Mouse (Mus musculus) heart, embryonic 12.5 days (tissue): Measurements from ENCODE around the gene Vamp8. TPM values are rescaled to one million over a fixed set of nuclear protein-coding genes. Genes with fewer than 3 reads are reported as not detected.
A peak's percentile ranks its signal among the peaks of the same experiment; 100 is the strongest.

Experiments
- ATAC-seq: fragments of 200-750 bp; cut with Nextera tagmentation; 2 replicates; pipeline ENCODE4 v1.8.0; 2017; ENCODE audit warnings: moderate TSS enrichment, moderate library complexity; ENCODE audit not compliant: insufficient number of reproducible peaks, low FRiP score
- H3K27ac ChIP-seq: fragments of 300-500 bp; sonication (generic); 2 replicates; pipeline ENCODE4 v1.5.1; 2016; ENCODE audit warnings: mild to moderate bottlenecking, moderate library complexity; ENCODE audit not compliant: poor library complexity, severe bottlenecking
- H3K27me3 ChIP-seq: fragments of 300-500 bp; sonication (generic); replicated peaks from 2 replicates; pipeline ENCODE4 v1.6.1; 2016; ENCODE audit warnings: mild to moderate bottlenecking, moderate library complexity
- H3K36me3 ChIP-seq: fragments of 300-500 bp; sonication (generic); 2 replicates; pipeline ENCODE4 v1.6.1; 2016; ENCODE audit warnings: mild to moderate bottlenecking, moderate library complexity
- H3K4me1 ChIP-seq: fragments of 300-500 bp; sonication (generic); replicated peaks from 2 replicates; pipeline ENCODE4 v1.6.1; 2016; ENCODE audit warnings: mild to moderate bottlenecking
- H3K4me2 ChIP-seq: fragments of 300-500 bp; sonication (generic); 2 replicates; pipeline ENCODE4 v1.6.1; 2016; ENCODE audit warnings: mild to moderate bottlenecking, moderate library complexity
- H3K4me3 ChIP-seq: fragments of 300-500 bp; sonication (generic); 2 replicates; pipeline ENCODE4 v1.5.1; 2016; ENCODE audit warnings: mild to moderate bottlenecking
- H3K9ac ChIP-seq: fragments of 300-500 bp; sonication (generic); 2 replicates; pipeline ENCODE4 v1.6.1; 2016; ENCODE audit warnings: mild to moderate bottlenecking, moderate library complexity
- H3K9me3 ChIP-seq: fragments of 300-500 bp; sonication (generic); replicated peaks from 2 replicates; pipeline ENCODE4 v1.6.1; 2016; ENCODE audit warnings: mild to moderate bottlenecking, moderate library complexity
- WGBS: fragments of 180-500 bp; shearing (Covaris S2); methylation state at CpG from one replicate; pipeline ENCODE4 v1.1.7; 2016; 5-methylcytosine and 5-hydroxymethylcytosine counted together
- polyA plus RNA-seq: library from polyadenylated mRNA; unstranded; fragments of >200 nt; fragmentation: Nextera tagmentation; extraction: Ambion mirVana; gene quantifications from 2 replicates; pipeline ENCODE4 v1.2.1, GENCODE M21; 2016

Gene Vamp8
- polyA plus RNA-seq, 1 experiment from 2014 or later: 111 TPM

DNA sequence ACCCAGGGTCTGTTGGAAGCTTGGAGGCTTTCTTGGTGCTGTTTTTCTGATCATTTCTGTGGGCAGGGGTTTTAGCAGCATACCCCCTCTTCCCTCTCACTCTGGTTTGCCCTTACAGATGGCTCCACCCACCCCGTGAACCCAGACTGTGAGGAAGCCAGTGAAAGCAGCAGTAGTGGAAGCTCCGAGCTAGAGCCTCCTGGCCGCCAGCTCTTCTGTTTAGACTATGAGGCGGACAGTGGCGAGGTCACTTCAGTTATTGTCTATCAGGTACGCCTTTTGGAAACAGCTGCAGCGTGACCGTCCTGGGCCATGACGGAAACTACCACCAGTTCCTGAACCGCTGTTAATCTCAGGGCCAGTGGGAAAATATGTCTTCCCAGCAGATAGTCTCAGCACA, 42.1 kb downstream of the Vamp8 start:
- WGBS: 81% methylated on average over 10 of the region's 10 CpGs
- ATAC-seq: no peak
- Histone ChIP-seq H3K36me3 (peaks cover 27% of the 10 kb centered on the region), H3K9ac (peak overlapping the region; percentile 90; the same call in 1 of the 2 replicates), H3K4me1 (peaks cover 44% of the 10 kb centered on the region), H3K9me3 (no peaks in the 10 kb centered on the region), H3K4me3 (peak overlapping the region; percentile 88), H3K27me3 (no peaks in the 10 kb centered on the region), H3K4me2 (peak overlapping the region; percentile 76), H3K27ac (no peak overlapping the region)

DNA sequence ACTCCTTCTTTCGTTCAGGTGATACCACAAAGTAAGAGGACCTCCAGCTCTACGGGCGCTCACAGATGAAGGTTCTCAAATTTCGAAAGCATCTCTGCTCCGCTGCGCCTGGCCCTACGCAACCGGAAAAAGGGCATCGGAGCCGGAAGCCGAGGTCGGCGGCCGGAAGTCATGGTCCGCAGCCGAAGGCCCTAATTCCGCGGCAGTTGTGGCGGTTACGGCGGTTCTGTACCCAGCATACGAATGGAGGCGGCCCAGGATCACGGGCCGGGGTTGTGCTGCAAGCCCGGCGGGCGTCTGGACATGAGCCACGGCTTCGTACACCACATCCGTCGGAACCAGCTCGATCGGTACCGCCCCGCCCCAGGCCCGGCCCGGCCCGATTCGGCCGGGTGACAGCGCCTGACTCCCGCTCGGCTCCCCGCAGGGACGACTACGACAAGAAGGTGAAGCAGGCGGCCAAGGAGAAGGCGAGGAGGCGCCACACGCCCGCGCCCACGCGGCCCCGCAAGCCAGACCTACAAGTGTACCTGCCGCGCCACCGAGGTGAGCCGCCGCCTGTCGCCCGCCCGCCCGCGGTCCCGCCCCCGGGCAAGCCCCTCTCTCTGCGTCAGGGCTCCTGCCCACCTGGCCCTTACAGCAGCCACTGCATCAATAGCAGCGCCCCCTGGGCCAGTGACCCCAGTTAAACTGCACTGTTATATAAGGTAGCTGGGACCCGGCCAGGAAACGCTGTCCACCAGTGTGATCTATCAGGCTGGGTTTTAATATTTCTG, 43.1 kb downstream of the Vamp8 start, which contains the start of gene 0610030E20Rik:
0610030E20Rik (plus strand) TSS at position 152 of the 776 bp plus-strand sequence.
- H3K4me1 ChIP-seq: peaks cover 35% of the 10 kb centered on the region
- H3K9me3 ChIP-seq: no peaks in the 10 kb centered on the region
- peak within 1 kb of the TSS; percentile 88 for H3K4me3 ChIP-seq
- WGBS: under 1% methylated on average over 71 of the region's 72 CpGs
- peaks cover 31% of the 10 kb centered on the region for H3K36me3 ChIP-seq
- H3K27me3 ChIP-seq: no peaks in the 10 kb centered on the region
- H3K4me2 ChIP-seq: peak within 1 kb of the TSS; percentile 76
- H3K9ac ChIP-seq: peak within 1 kb of the TSS; percentile 90
- peak within 1 kb of the TSS; percentile 92 for H3K27ac ChIP-seq
- ATAC-seq: peak; percentile 64

DNA sequence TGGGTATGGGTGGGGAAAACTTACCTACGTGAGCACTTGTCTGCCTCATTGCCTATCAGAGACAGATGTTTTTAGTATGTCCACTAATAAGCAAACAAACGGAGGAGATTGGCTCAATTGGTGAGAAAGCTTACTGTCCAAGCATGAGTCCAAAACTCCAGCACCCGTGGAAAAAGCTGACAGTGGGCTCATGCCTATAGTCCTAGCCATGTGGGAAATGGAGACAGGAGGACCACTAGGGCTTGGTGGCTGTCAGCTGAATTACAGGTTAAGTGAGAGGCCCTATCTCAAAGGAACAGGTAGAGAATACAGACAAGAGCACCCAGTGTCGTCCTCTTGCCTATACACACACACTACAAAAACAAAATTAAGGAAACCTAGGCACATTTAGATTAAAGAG, 44.2 kb downstream of the Vamp8 start:
- Histone ChIP-seq H3K36me3 (peaks cover 39% of the 10 kb centered on the region), H3K9ac (no peak overlapping the region), H3K27me3 (no peaks in the 10 kb centered on the region), H3K4me1 (peaks cover 28% of the 10 kb centered on the region), H3K4me3 (no peak overlapping the region), H3K4me2 (no peak overlapping the region), H3K9me3 (no peaks in the 10 kb centered on the region), H3K27ac (no peak overlapping the region)
- 83% methylated on average over 4 of the region's 4 CpGs for whole genome bisulfite sequencing
- ATAC-seq: no peak

DNA sequence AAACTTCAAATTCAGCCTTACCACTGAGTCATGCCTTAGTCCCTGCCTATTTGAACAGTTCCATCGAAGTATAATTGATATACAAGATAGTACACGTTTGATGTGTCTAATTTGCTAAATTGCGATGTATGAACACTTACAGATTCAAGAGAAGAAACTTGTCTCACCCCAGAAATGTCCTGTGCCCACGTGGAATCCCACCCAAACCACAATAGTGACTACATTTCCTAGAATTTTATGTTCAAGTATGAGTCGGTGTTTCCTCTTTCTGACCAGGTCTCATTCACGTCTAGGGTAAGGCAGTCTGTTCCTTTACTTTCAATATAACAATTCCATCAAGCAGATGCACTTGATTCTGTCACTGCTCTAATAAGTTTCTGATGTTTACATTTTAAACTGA, 44.9 kb downstream of the Vamp8 start:
- no peaks in the 10 kb centered on the region for H3K27me3 ChIP-seq
- H3K9me3 ChIP-seq: no peaks in the 10 kb centered on the region
- H3K4me1 ChIP-seq: peaks cover 23% of the 10 kb centered on the region
- no peak overlapping the region for H3K27ac ChIP-seq
- H3K9ac ChIP-seq: no peak overlapping the region; the same call in 1 of the 2 replicates
- H3K36me3 ChIP-seq: peaks cover 38% of the 10 kb centered on the region
- peak overlapping the region; percentile 88; the same call in 1 of the 2 replicates for H3K4me3 ChIP-seq
- no peak for ATAC-seq
- WGBS: 42% methylated on average over 6 of the region's 6 CpGs
- H3K4me2 ChIP-seq: no peak overlapping the region

DNA sequence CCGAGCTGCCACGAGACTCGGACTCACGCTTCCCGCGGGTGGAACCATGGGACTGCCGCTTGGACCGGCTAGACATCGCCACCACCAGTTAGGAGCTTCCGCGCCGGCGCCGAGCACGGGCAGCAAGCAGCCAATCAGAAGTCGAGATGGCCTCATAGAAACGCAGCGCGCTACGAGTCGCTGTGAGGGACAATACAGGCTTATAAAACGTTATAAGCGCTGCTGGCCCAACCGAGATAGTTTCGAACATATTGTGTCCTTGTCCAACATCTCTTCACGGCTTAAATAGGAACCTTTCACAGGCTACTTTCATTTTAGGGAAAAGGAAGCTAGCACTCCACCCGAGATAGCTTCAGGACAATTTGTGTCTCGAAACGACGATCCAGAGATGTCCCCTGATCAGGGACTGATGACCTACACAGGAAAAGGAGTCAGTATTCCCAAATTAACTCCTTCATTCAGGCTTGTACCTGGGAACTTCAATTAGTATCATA, 45.4 kb downstream of the Vamp8 start, which contains the start of gene Usp39:
Usp39 (minus strand) TSS at position 111 of the 494 bp plus-strand sequence.
- peak within 1 kb of the TSS; percentile 99 for H3K4me2 ChIP-seq
- H3K27ac ChIP-seq: peak within 1 kb of the TSS; percentile 73
- peaks cover 22% of the 10 kb centered on the region for H3K4me1 ChIP-seq
- ATAC-seq: peak; percentile 87
- H3K9ac ChIP-seq: peak within 1 kb of the TSS; percentile 93
- H3K27me3 ChIP-seq: no peaks in the 10 kb centered on the region
- WGBS: under 1% methylated on average over 30 of the region's 30 CpGs
- H3K36me3 ChIP-seq: peaks cover 35% of the 10 kb centered on the region
- H3K9me3 ChIP-seq: no peaks in the 10 kb centered on the region
- H3K4me3 ChIP-seq: peak within 1 kb of the TSS; percentile 88

DNA sequence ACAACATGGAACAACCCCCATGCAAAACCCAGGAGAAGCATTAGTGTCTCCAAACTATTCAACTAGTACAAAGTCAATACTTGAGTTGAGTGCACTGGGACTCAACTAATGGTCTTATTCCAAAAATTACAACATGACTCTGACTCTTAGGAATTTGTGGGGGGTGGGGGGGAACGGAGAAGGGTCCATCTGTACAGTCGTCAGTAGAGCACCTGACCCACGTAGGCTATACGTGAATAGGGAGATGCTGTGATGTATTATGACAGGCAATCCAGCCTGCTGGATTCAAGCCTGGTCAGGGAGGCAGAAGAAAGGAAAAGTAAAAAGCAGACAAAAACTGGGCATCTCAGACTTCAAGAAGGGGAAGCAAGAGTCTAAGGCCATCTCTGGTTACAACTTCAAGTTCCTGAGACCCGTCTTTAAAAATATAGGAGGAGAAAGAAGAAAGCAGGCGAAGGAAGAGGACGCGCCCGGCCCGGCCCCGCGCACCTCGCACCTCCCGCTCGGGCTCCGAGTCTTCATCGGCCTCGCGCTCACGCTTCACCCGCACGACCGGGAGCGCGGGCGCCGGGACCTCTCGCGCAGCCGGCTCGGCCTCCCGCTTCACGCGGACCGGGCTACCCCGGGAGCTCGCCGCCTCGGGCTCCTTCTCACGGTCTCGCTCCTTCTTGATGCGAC, 46.0 kb downstream of the Vamp8 start:
- no peaks in the 10 kb centered on the region for H3K9me3 ChIP-seq
- H3K9ac ChIP-seq: peak overlapping the region; percentile 93
- H3K36me3 ChIP-seq: peaks cover 34% of the 10 kb centered on the region
- H3K27me3 ChIP-seq: no peaks in the 10 kb centered on the region
- peaks cover 22% of the 10 kb centered on the region for H3K4me1 ChIP-seq
- under 1% methylated on average over 42 of the region's 42 CpGs for WGBS
- peak overlapping the region; percentile 88 for H3K4me3 ChIP-seq
- peak overlapping the region; percentile 99 for H3K4me2 ChIP-seq
- peak; percentile 41 for ATAC-seq
- H3K27ac ChIP-seq: peak overlapping the region; percentile 73

DNA sequence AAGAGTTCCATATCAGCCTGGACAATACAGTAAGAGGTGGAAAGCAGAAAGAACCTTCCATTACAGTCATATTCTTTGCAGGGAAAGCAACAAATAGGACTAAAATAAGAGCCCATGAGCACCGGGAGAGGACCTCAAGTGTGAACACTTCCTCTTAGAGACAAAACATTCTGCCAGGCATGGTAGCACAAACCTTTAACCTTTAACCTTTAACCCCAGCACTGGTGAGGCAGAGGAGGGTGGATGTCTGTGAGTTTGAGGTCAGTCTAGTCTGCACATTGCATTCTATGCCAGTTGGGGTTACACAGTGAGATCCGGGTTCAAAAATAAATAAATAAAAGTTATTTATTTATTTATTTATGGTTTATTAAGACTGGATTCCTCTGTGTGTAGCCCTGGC, 50.0 kb downstream of the Vamp8 start:
- 76% methylated on average over 2 of the region's 2 CpGs for WGBS
- peaks cover 9% of the 10 kb centered on the region for H3K4me1 ChIP-seq
- H3K9ac ChIP-seq: no peak overlapping the region
- H3K9me3 ChIP-seq: no peaks in the 10 kb centered on the region
- no peaks in the 10 kb centered on the region for H3K27me3 ChIP-seq
- H3K36me3 ChIP-seq: peaks cover 62% of the 10 kb centered on the region
- no peak overlapping the region for H3K4me2 ChIP-seq
- no peak overlapping the region for H3K27ac ChIP-seq
- ATAC-seq: no peak
- H3K4me3 ChIP-seq: no peak overlapping the region

Other genes with a start within 250 kb of the Vamp8 start
- gene Atoh8, start 155.1 kb downstream of the Vamp8 start, polyA plus RNA-seq: 14.1 and 14.9 TPM in 2 replicates
- not detected in 2 replicates for gene Sftpb, start 86.1 kb downstream of the Vamp8 start, polyA plus RNA-seq
- gene Usp39, start 45.5 kb downstream of the Vamp8 start, polyA plus RNA-seq: 36.0 and 39.7 TPM in 2 replicates
- gene 0610030E20Rik, start 43.4 kb downstream of the Vamp8 start, polyA plus RNA-seq: 17.2 and 19.9 TPM in 2 replicates
- 13.3 and 13.5 TPM in 2 replicates for gene Tmem150a, start 35.3 kb downstream of the Vamp8 start, polyA plus RNA-seq
- gene Rnf181, start 23.7 kb downstream of the Vamp8 start, polyA plus RNA-seq: 90.0 and 92.9 TPM in 2 replicates
- 48.3 and 52.1 TPM in 2 replicates for gene Vamp5, start 10.2 kb downstream of the Vamp8 start, polyA plus RNA-seq
- 33.8 and 38.7 TPM in 2 replicates for gene Ggcx, start 23.6 kb upstream of the Vamp8 start, polyA plus RNA-seq
- 313 and 317 TPM in 2 replicates for gene Mat2a, start 48.9 kb upstream of the Vamp8 start, polyA plus RNA-seq
- gene Sh2d6, start 131.0 kb upstream of the Vamp8 start, polyA plus RNA-seq: not detected in 2 replicates
- gene Capg, start 153.7 kb upstream of the Vamp8 start, polyA plus RNA-seq: 22.5 and 24.7 TPM in 2 replicates
- 12.6 and 13.2 TPM in 2 replicates for gene Elmod3, start 207.7 kb upstream of the Vamp8 start, polyA plus RNA-seq
- 13.8 and 16.0 TPM in 2 replicates for gene Retsat, start 207.8 kb upstream of the Vamp8 start, polyA plus RNA-seq
- 27.5 and 27.9 TPM in 2 replicates for gene Tgoln1, start 226.3 kb upstream of the Vamp8 start, polyA plus RNA-seq